Mouse (Mus musculus): ENCODE results near the gene Gclm.

Gclm gene

GRCm38 (mm10) chr3:122292300-122293222, 47.2 kb downstream of the Gclm start:
- peak; percentile 89 to 90 for DNase-seq (ENCODE audit: low spot score in 2 of 2)

GRCm38 (mm10) chr3:122293223-122293953, 48.0 kb downstream of the Gclm start:
- peak in 1 of 2 experiments; percentile 84 for DNase-seq (ENCODE audit: low spot score in 2 of 2)

GRCm38 (mm10) chr3:122293954-122294850, 48.8 kb downstream of the Gclm start, which contains the start of gene Bcar3:
TSS of gene Bcar3 (plus strand) at chr3:122294136.
- peak; percentile 97 to 98 for DNase-seq (ENCODE audit: low spot score in 2 of 2)

GRCm38 (mm10) chr3:122295511-122295910, 50.2 kb downstream of the Gclm start:
- peak; percentile 77 to 79 for DNase-seq (ENCODE audit: low spot score in 2 of 2)

GRCm38 (mm10) chr3:122296979-122297378, 51.6 kb downstream of the Gclm start:
- DNase-seq (ENCODE audit: low spot score in 2 of 2), result no peak

GRCm38 (mm10) chr3:122300983-122301919, 55.9 kb downstream of the Gclm start:
- peak; percentile 82 to 90 for DNase-seq (ENCODE audit: low spot score in 2 of 2)

GRCm38 (mm10) chr3:122304560-122304959, 59.2 kb downstream of the Gclm start:
- DNase-seq (ENCODE audit: low spot score in 2 of 2), result no peak

- no peak for DNase-seq (ENCODE audit: low spot score in 2 of 2)
Observed at GRCm38 (mm10) chr3:122307894-122308671, 62.7 kb downstream of the Gclm start.

- DNase-seq (ENCODE audit: low spot score in 2 of 2), result no peak
Observed at GRCm38 (mm10) chr3:122308981-122309380, 63.6 kb downstream of the Gclm start.

GRCm38 (mm10) chr3:122312078-122312477, 66.7 kb downstream of the Gclm start:
- peak; percentile 77 to 86 for DNase-seq (ENCODE audit: low spot score in 2 of 2)

GRCm38 (mm10) chr3:122312936-122313629, 67.7 kb downstream of the Gclm start:
- DNase-seq (ENCODE audit: low spot score in 2 of 2), result peak in 1 of 2 experiments; percentile 32

GRCm38 (mm10) chr3:122313936-122314335, 68.6 kb downstream of the Gclm start:
- no peak for DNase-seq (ENCODE audit: low spot score in 2 of 2)

- DNase-seq (ENCODE audit: low spot score in 2 of 2), result no peak
Observed at GRCm38 (mm10) chr3:122316621-122317020, 71.3 kb downstream of the Gclm start.

- DNase-seq (ENCODE audit: low spot score in 2 of 2), result no peak
Observed at GRCm38 (mm10) chr3:122317339-122317738, 72.0 kb downstream of the Gclm start.

All from right cerebral cortex, postnatal 10 days (tissue).